Mouse (Mus musculus) MN1 (cell line): ENCODE results near the gene Olfr281.
"Not testable (repeated sequence)": the region's sequence is repeated elsewhere in the genome, so short reads cannot be mapped to it uniquely, and the experiment has no call there.

Source experiments
- DNase-seq: peaks from one replicate; pipeline ENCODE4 v3.0.0-alpha.2; 2016; ENCODE audit warnings: low spot score

The Olfr281 gene

GRCm38 (mm10) chr15:98452288-98452687, at the start of gene Olfr281:
TSS of gene Olfr281 (plus strand) at chr15:98452588.
- no peak for DNase-seq

DNA sequence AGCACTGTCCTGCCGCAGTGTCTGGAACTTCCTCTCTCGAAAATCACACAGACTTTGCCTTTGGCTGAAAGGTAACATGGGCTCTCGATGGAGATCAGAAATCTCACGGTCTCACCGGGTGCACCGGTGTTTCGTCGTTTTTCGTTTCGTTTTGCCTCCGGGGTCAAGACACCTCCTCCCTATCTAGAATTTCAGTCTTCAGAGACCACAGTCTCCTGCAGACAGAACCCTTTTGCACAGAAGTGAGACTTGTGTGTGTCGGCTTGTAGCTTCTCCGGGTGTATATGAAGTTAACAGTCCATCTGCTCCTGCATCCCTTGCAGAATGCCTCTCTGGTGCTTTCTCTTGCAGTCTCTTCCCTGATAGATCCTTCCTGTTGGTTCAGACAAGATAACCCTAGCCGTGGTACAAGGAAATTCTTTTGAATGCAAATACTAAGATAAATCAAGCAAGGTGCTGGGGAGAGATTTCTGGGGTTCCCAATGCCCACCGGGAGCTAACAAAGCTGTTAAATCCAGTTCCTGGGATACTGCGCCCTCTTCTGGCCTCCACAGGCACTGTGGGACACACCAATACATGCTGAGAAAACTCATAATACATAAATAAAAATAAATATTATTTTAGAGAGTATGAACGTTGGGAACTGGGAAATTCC, 43.9 kb upstream of the Olfr281 start:
- no peak for DNase-seq

DNA sequence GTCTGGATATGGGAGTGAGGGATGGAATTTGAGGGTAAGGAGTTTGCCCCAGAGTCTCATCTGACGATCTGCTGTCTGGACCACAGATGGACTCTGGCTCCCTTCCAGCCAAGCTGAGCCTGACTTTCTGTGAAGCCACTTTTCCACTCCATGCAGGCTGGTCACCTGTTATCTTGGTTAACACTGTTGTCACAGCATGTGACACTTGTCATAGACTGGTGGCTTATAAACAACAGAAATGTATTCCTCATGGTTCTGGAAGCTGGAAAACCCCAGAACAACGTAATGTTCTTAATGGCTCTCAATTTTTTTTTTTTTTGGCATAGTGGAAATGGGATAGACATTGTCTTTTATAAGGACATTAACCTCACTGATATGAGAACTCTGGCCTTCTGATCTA, 42.8 kb upstream of the Olfr281 start:
- DNase-seq: no peak

GRCm38 (mm10) chr15:98410249-98410648, 42.1 kb upstream of the Olfr281 start:
- no peak for DNase-seq

GRCm38 (mm10) chr15:98415996-98416395, 36.4 kb upstream of the Olfr281 start:
- DNase-seq: no peak

DNA sequence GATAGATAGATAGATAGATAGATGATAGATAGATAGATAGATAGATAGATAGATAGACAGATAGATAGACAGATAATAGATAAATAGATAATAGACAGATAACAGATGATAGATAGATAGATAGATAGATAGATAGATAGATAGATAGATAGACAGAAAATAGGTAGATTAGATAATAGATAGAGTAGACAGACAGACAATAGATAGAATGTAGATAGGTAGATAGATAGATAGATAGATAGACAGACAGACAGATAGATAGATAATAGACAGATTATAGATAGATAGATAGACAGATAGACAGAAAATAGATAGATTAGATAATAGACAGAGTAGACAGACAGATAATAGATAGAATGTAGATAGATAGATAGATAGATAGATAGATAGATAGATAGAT, 35.6 kb upstream of the Olfr281 start:
- not testable (repeated sequence) for DNase-seq

DNA sequence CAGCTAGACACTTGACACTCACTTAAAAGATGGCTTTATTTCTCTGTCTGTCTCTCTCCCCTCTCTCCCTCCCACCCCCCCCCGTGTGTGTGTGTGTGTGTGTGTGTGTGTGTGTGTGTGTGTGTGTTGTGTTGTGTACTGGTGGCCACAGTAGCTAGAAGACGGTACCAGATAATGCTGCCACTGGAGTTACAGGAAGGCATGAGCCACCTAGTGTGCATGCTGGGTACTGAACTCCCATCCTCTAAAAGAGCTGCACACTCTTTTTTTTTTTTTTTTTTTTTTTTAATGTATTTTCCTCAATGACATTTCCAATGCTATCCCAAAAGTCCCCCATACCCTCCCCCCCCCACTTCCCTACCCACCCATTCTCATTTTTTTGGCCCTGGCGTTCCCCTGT, 35.1 kb upstream of the Olfr281 start:
- DNase-seq: not testable (repeated sequence)

GRCm38 (mm10) chr15:98418096-98418495, 34.3 kb upstream of the Olfr281 start:
- no peak for DNase-seq

- DNase-seq: no peak
Measured at GRCm38 (mm10) chr15:98420897-98421296, 31.5 kb upstream of the Olfr281 start.

DNA sequence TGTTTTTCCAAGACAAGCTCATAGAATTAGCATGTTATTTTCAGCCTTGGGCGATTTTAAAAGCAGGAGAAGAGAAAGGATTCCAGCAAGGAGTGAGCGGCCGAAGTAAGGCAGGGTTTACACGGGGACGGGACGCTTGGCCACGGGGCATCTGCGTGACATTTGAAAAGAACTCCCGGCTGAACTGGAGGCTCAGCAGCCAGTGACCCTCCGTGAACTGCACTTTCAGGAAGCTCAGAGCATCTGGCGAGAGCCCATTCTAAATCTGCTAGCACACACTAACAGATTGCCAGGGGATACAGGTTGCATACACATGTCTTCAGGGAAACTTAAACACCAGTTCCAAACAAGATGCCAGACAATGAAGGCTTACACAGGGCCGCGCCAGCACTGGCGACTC, 28.1 kb upstream of the Olfr281 start:
- no peak for DNase-seq

GRCm38 (mm10) chr15:98424753-98425152, 27.6 kb upstream of the Olfr281 start:
- DNase-seq: no peak

DNA sequence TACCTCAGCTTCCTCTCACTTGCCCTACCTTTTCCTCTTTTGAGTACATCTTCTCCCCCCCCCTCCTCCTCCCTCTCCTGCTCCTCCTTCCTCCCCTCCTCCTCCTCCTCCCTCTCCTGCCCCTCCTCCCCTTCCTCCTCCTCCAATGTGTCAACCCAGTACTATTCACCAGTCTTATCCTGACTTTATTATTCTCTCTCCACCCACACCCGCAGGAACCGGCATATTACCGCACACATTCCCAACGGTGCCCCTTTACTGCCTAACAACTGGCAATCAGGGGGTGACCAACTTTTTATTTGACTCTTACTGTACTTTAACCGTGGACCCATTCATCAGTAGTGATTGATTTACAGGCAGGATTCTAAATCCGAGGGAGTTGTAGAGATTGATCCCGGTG, 27.2 kb upstream of the Olfr281 start:
- DNase-seq: no peak

- DNase-seq: not testable (repeated sequence)
Measured at GRCm38 (mm10) chr15:98430925-98431324, 21.5 kb upstream of the Olfr281 start, which contains the start of gene Olfr282. TSS of gene Olfr282 (plus strand) at chr15:98431225.

DNA sequence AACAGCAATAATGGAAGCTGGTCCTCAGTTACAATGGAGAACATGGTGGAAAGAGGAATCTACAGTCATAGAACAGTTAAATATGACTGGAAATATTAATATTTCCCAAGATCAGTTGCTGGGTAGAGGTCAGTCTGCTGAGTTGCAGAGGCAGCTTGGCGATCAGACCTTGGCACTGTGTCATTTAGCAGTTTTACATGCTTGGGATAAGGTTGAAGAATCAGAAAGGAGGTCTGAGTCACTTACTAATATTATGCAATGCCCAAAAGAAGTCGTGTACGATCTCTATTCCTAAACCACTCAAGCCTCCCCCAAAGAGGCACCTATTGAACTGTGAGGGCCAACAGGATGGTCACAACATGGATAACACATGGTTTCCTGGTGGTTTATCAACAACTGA, 7.8 kb upstream of the Olfr281 start:
- no peak for DNase-seq

GRCm38 (mm10) chr15:98448521-98448920, 3.9 kb upstream of the Olfr281 start:
- DNase-seq: no peak

- no peak for DNase-seq
Measured at GRCm38 (mm10) chr15:98469596-98469995, 17.2 kb downstream of the Olfr281 start, which contains the start of gene OR5BS1P. TSS of gene OR5BS1P (plus strand) at chr15:98469896.

- no peak for DNase-seq
Measured at GRCm38 (mm10) chr15:98471539-98471938, 19.2 kb downstream of the Olfr281 start.

GRCm38 (mm10) chr15:98474958-98475357, 22.6 kb downstream of the Olfr281 start:
- DNase-seq: no peak

DNA sequence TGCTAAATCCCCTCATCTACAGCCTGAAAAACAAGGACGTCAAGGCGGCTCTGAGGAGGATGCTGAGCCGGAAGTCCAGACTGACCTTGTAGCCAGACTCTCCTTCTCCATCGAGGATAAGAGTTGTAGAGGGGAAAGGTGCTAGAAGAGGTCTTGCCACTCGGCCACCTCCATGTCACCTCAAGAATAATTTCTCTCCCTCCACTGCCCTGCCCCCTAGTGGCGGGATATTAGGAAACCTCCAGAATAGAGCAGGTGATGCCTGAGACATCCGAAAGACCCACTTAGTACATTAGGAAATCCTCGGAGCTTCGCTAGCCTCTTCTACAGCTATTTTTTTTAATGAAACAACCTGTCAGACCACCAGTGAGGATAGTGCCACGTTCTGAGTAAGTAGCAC, 23.0 kb downstream of the Olfr281 start:
- no peak for DNase-seq

- DNase-seq: no peak
Measured at GRCm38 (mm10) chr15:98476281-98476680, 23.9 kb downstream of the Olfr281 start.

DNA sequence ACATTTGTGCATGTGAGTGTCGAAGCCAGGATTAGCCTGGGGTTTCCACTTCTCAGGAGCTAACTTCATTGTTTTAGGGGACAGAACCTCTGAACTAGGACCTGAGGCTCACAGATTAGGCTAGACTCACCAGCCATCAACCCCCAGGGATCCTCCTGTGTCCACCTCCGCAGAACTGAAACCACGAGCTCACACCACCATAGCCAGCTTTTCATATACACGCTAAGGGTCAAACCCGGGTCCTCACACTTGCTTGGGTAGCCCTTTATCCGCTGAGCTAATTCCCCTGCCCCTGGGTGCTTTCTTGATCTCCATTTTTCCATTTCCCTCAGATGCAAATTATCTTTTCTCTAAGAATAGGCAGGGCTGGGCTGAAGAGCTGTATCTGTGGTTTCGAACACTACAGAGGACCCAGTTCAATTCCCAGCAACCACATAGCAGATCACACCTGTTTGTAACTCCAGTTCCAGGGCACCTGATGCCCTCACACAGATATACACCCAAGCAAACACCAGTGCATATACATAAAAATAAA, 27.2 kb downstream of the Olfr281 start:
- DNase-seq: no peak

DNA sequence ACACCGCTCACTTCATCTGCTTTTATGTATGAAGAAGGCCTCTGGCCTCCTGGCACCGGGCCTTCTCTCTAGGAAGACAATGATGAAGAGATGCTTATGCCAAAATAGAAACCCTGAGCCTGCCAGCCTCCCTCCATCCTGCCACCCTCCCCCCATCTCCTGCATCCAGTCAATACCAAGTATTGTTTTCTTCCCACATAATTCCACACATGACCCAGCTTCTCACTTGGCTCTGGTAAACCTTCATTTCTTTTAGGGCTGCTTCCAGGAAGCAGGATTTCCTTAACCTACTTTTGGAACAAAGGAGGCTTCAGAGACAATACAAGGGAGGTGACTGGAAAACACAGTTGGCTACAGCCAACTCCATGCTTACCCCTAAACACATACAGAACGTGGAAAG, 30.3 kb downstream of the Olfr281 start, which contains the start of gene Lalba:
Lalba (minus strand) TSS at position 21 of the 400 bp plus-strand sequence.
- DNase-seq: no peak

GRCm38 (mm10) chr15:98483907-98484886, 31.8 kb downstream of the Olfr281 start:
- DNase-seq: no peak
